Mouse (Mus musculus) heart, postnatal 25 days (tissue): ENCODE measurements around the gene Uhrf1. TPM values are rescaled to one million over a fixed set of nuclear protein-coding genes. Genes with fewer than 3 reads are reported as not detected.

Experiments
- DNase-seq: peaks from one replicate; pipeline ENCODE4 v3.0.0; 2022; ENCODE audit warnings: low spot score
- intact Hi-C: fragments of 180-260 bp; cut with DNase I; formaldehyde crosslinking; loops from one replicate; pipeline ENCODE4 v1.15.1; 2025
- total RNA-seq, 2 experiments: library from RNA; stranded (reverse); gene quantifications; 2 replicates each; pipeline ENCODE4 v1.2.3; 2021

Uhrf1 gene
- total RNA-seq, 2 experiments from 2014 or later = 3.7 to 4.3 TPM

DNA sequence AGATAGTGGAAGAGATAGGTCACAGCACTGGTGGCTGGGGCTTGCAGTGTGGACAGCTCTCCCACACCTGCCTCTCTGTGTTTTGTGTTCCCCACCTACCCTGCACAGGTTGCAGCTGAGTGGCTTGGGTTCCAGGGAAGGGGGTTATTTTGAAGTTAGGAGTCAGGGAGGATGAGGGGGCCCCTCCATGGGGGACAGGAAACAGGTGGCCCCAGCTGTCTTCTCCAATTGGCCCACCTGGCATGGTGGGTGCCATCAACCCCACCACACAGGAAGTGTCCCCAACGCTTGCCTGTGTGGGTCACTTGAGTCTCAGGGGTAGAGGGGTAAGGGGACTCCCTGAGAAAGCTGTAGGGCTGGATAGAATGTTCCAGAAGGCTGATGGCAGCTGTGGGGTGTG lies 9.8 kb upstream of the Uhrf1 start:
- DNase-seq = no peak
- intact Hi-C loops = loop anchor here (2.0 kb wide), 1 partner anchor 16 kb away; the partner anchor contains the start of gene Ticam1

DNA sequence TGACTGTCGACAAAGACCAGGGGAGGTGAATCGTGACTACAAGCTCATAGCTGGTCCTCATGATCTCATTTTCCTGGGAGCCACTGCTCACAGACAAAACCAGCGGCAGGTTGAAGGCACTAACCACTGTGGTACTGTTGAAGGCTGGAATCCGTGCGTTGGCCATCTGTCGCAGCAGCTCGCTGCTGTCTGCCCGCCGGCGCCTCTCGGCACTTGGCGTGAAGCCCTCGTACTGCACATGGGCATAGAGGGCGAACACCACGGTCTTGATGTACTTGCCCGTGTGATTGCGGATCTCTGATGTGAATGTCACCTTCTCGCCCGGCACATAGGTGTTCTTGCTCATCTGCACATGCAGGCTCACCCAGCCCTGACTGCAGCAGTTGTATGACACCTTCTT lies 8.9 kb upstream of the Uhrf1 start:
- DNase-seq = no peak
- intact Hi-C loops = no loop called here

DNA sequence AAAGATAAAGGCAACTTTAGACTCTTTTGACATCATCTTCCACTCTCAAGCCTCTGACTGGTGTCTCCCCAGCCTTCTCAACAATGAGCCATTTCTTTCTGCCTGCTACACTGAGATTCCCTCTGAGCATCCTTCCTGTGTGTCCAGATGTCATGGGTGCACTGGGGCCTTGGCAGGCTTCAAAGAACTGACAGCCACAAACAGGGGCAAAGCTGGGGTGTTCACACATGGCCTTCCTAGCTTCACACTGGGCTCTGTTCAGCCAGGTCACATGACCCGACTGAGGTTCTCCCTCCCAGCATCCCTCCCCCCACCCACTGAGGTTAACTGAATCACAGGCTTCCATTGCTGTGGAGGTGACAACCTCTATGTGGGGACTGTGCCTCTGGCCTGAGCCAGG lies 6.9 kb upstream of the Uhrf1 start:
- DNase-seq = no peak
- intact Hi-C loops = no loop called here

DNA sequence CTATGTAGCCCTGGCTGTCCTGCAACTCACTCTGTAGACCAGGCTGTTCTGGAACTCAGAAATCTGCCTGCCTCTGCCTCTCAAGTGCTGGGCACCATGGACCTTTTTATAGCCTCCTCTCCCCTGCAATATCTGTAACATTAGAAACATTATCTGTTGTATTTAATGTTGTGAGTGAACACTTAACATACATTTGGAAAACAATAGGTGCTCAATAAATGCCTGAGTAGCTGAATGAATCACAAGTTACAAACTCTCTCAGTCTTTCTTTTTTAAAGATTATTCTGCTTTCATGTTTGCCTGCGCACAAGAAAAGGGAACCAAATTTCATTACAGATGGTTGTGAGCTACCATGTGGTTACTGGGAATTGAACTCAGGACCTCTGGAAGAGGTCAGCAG lies 4.9 kb upstream of the Uhrf1 start:
- intact Hi-C loops = no loop called here
- no peak for DNase-seq

DNA sequence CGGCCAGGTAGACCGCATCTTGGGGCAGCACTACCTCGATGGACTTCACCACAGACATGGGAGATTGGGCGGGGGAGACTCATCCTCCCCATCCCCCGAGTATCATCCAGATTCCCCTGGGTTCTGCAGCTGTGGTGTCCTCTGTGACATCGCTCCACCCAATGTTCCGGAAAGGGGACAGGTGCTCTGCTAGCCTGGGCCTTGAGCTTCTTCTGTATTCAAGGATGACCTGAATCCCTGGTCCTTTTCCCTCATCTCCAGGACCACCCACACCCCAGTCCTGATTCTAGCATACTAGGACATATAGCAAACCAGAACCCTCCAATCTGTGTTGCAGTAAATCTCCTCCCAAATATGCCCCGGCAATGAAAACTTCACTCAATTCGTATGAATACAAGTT lies 2.9 kb upstream of the Uhrf1 start, which contains the start of gene Arrdc5:
Gene Arrdc5, minus strand, starts transcription at position 101 of the 400 bp plus-strand sequence.
- intact Hi-C loops = no loop called here

DNA sequence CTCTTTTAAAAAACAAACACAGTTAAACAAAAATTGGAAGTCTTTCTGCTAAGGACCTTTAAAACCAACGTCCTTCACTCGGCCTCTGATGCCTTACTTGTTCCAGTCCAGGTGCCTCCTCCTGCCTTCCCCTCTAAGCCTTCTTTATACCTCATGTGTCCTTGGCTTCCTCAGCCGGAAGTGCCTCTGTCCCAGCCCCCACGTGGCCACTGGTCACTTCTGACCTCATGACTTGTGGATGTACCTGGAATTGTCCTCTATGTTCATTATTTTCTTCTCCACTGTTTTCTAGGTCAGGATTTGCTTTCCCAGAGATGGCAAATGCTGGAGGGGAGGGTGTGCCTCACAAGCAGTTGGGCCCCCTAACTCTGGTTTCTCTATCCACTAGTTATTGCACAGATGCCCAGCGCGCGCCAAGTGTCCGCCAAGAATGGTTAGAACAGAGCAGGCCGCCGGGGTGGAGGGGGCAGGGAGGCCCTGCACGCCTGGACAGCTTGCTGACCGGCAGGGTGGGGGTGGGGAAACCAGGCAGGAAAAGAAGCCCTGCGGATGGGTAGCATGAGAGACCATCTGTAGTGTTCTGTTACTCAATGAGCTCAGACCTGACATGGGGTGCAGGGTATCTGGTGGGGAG lies 641 bp upstream of the Uhrf1 start:
- DNase-seq = no peak
- intact Hi-C loops = no loop called here

More for the DNA sequence above, 2.9 kb upstream of the Uhrf1 start, which contains the start of gene Arrdc5:
- no peak for DNase-seq

- peak; percentile 93 for DNase-seq
- intact Hi-C loops = no loop called here
Measured at GRCm38 (mm10) chr17:56303847-56304586, 896 bp downstream of the Uhrf1 start.

DNA sequence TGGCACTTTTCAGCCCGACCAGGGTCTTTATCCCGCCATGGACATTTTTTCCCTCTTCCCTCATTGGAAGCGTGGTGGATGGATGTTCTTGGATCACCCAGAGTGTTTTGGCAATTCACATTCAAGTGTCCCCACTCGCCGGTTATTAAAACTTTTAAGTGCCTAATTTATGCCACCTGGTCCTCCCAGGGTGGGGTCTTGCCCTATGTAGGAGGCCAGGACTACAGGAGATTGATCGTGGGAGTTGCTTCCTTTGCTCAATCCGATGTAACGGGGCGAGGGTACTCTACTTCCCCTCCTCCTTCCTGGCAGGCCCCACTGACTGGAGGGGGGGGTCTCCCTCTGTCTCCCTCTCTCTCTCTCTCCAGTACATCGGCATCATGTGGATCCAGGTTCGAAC lies 1.6 kb downstream of the Uhrf1 start:
- intact Hi-C loops = no loop called here
- no peak for DNase-seq

DNA sequence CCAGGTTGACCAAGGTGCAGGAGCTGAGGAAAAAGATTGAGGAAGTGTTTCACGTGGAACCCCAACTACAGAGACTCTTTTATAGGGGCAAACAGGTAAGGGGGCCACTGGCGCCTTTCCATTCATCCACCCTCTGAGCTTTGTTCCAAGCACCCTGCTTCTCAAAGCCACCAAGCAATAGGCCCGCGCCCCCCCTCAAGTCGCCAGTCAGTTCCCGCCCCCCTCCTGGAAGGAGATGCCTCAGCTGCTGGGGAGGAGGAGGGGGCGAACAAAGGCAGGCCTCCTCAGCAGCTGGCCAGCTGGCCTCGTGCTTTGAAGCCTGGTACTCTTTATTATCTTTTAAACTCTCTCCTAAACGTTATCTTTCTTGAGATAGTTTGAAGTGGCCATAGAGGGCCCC lies 2.0 kb downstream of the Uhrf1 start:
- DNase-seq = no peak
- intact Hi-C loops = no loop called here

DNA sequence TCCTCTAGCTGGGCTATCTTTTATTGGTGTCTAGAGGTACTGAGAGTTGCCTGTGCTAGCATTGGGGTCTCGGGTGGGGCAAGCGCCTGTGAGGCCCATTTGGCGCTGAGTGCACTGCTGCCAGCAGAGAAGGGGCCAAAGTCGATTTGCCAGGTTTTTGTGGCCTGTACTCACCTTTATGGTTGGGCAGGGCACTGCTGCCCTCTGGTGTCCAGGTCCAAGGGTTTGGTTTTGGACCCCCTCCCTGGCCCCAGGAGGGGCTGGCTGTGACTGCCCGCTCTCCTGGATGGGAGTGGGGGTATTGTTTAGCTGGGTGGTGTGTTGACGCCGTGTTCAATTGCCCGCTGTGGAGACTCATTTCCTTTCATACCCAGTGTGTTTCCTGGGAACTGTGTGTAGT lies 2.7 kb downstream of the Uhrf1 start:
- no peak for DNase-seq
- intact Hi-C loops = no loop called here

DNA sequence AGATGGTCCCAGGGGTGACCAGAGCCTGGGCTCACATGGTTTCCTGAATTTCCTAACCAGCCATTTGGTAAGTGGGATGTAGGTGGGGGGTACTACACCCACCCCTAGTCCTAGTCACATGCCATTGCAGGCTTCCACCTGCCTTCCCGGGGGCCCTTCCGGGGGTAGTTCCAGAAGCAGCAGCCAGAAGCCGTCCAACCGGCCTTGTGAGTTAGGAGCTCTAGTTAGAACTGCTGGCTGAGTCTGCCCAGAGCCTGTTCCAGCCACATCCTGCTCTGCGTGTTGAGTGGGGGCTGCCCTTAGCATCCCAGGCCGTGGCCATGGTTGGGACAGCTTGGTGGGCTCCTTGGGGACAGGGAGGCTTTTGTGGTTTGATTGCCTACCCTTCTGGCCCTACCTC lies 5.0 kb downstream of the Uhrf1 start:
- intact Hi-C loops = no loop called here

DNA sequence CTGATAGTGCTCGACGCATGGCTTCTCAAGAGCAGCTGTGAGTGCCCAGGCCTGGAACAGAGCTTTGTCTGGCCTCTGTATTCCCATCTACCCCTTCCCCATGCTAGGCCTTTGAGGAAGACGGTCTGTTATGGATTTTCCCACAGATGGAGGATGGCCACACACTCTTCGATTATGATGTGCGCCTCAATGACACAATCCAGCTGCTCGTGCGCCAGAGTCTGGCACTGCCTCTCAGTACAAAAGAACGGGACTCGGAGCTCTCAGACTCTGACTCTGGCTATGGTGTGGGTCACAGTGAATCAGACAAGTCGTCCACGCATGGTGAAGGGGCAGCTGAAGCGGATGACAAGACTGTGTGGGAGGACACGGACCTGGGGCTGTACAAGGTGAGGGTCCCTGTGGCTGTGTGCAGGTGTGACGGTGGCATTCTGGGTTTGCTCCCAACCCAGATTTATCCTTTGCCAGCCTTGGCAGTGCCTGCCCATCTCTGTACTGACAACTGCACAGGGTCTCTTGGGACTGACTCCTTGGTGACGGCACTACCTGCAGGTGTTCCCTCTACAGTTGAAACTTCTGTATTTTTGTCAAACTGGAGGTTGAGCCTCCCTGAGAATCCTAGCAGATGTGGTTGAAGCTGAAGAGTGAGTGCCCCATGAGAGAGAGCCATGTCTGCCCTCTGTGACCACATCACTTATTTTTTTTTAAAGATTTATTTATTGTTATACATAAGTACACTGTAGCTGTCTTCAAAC lies 6.2 kb downstream of the Uhrf1 start:
- DNase-seq = no peak
- intact Hi-C loops = no loop called here

More for the DNA sequence above, 5.0 kb downstream of the Uhrf1 start:
- DNase-seq = no peak

DNA sequence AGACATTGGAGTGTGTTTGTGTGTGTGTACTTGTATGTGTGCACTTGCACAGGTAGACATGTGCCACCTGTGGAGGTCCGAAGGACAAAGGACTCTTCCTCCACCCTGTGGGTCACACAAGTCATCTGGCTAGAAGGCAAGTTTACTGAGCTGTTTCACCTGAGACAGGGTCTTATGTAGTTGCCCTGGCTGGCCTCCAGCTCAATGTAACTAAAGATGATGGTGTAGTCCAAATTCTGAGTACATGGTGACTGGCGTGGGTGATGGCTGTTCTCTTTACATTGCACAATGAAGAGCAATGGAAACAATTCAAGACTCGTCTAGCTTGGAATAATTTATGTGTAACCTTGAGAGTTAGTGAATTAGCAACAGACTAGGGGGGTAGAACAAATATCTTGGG lies 21.3 kb downstream of the Uhrf1 start:
- intact Hi-C loops = no loop called here

DNA sequence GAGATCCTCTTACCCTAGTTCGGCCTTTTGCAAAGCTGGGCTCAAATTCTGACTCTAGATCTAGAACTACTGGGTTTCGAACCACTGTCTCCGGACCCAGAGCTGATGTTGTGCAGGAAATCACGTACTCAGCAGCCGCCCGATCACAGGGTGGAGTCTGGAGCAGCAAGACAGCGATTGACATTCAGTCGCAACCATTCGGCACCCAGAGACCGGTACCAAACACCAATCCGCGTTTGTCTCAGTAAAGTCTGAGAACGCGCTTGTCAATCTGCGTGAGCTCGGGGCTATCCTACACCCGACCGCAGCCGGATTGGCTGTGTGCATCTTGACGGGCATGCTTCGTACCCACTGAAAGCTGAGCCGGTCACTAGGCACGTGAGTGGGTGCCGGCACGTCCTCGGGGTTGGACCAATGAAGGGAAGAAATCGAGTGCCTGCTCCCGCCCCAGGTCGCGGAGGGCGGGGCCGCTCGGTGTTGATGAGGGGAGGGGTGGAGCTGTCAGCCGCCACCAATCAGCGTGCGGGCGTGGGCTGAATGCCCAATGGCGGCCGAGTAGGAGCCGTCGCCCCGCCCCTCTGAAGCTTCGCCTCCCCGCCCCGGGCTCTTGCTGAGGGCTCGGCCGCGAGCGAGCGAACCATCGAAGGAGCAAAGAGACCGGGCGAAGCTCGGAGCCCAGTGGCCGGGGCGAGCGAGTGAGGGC lies 22.5 kb downstream of the Uhrf1 start, which contains the start of gene Kdm4b:
Gene Kdm4b, plus strand, starts transcription at position 613 of the 703 bp plus-strand sequence.
- intact Hi-C loops = no loop called here
- peak; percentile 100 for DNase-seq

More for the DNA sequence above, 21.3 kb downstream of the Uhrf1 start:
- no peak for DNase-seq

- intact Hi-C loops = no loop called here
- DNase-seq = no peak
Measured at GRCm38 (mm10) chr17:56326153-56327147, 23.3 kb downstream of the Uhrf1 start.

DNA sequence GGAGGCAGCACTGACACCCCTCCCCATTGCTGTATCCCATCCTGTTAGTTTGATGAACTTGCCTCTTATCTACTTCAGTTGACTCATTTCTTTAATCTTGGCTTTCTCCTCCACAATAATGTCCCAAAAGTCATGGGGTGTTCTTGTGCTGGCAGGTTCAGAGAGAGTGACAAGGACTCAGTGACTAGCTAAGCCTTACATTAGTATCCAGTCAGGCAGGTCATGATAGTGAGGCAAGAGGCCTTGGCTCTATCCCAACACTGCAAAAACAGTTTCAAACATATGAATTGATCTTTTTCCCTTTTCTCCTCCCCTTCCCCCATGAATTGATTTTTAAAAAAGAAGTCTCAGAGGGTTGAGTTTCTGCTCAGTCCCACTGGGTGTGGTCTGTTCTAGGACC lies 26.1 kb downstream of the Uhrf1 start:
- intact Hi-C loops = no loop called here
- DNase-seq = no peak

GRCm38 (mm10) chr17:56330345-56330744 lies 27.2 kb downstream of the Uhrf1 start:
- intact Hi-C loops = no loop called here
- no peak for DNase-seq

- intact Hi-C loops = no loop called here
- peak; percentile 24 for DNase-seq
Measured at GRCm38 (mm10) chr17:56331256-56331655, 28.1 kb downstream of the Uhrf1 start.

DNA sequence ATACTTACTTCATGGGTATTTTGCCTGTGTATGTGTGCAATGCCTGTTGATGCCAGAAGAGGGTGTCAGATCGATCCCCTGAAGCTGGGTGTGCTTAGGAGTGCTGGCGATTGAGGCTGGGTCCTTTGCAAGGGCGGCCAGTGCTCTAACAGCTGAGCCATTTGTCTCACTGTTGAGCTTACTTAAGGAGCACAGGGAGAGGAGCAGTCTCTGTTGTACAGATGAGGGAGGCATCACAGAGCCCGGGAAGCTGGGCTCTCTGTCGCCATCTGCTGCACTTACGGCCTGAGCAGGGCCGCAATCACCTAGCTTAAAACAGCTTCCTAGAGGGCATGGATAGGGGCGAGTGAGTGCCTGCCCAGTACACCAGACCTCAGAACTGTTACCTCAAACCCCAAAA lies 29.9 kb downstream of the Uhrf1 start:
- DNase-seq = no peak
- intact Hi-C loops = no loop called here
